Mouse (Mus musculus) heart, postnatal 0 days (tissue): ENCODE results near the gene Srrm1.

Source experiments
- CTCF ChIP-seq: IDR thresholded peaks from 2 replicates; pipeline ENCODE4 v1.5.1; 2016; ENCODE audit warnings: antibody characterized with exemption, control low read depth, low read depth
- EP300 ChIP-seq: IDR thresholded peaks from 2 replicates; pipeline ENCODE4 v1.6.1; 2016; ENCODE audit warnings: antibody characterized with exemption, low read depth

DNA sequence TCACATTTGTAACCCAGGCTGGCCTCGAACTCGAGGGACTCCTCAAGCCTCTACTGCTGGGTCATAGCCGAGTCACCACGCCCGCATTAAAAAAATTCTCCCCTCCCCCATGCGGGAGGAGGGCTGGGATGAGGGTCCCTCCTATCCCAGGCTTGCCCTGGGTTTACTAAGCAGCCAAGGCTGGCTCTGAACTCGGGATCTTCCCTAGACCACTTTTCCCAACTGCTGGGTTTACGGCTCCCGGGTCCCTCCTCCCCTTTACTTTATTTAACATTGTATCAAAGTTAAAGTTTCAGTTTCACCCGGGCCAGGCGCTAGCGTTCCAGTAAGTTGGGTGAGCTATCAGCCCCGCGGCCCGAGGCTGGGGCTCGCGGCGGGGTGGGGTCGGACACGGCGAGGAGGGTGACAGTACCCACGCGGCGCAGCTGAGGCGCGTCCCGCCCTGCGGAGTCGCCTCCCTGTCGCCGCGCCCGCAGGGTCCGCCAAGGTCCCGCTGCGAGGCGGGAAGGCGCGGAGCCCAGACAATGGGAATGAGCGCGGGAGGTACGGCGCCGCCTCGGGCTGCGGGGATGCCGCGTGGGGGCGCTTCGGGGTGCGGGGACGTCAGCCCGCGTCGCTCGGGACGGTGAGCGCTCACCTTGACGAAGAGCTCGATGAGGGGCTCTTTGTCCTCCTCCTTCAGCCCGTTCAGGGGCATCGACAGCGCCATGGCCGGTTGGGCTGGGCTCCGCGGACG, 81.1 kb downstream of the Srrm1 start:
- TF ChIP-seq CTCF (no peak), EP300 (no peak)
